Mouse (Mus musculus) thymus, adult 2 months (tissue): ENCODE data around the gene Snd1. TPM values are rescaled to one million over a fixed set of nuclear protein-coding genes. Genes with fewer than 3 reads are reported as not detected.
A peak's percentile ranks its signal among the peaks of the same experiment; 100 is the strongest.

ENCODE experiments used
- DNase-seq: peaks from one replicate; pipeline ENCODE4 v3.0.0; 2021
- H3K27ac ChIP-seq: fragments of 200-500 bp; 2 replicates; pipeline ENCODE4 v1.5.1; 2012; ENCODE audit warnings: low read length, control low read depth; ENCODE audit not compliant: control insufficient read depth, insufficient read depth
- H3K27me3 ChIP-seq: fragments of 200-500 bp; 2 replicates; pipeline ENCODE4 v1.6.1; 2012; ENCODE audit warnings: mild to moderate bottlenecking, low read length, moderate library complexity, mixed read lengths; ENCODE audit not compliant: control insufficient read depth, insufficient read depth
- H3K36me3 ChIP-seq: fragments of 200-500 bp; 2 replicates; pipeline ENCODE4 v1.6.1; 2012; ENCODE audit warnings: mild to moderate bottlenecking, low read length, moderate library complexity; ENCODE audit not compliant: control insufficient read depth, insufficient read depth
- H3K4me1 ChIP-seq: fragments of 200-500 bp; replicated peaks from 2 replicates; pipeline ENCODE4 v1.6.1; 2012; ENCODE audit warnings: low read length; ENCODE audit not compliant: control insufficient read depth, insufficient read depth
- H3K4me3 ChIP-seq: fragments of 200-500 bp; 2 replicates; pipeline ENCODE4 v1.5.1; 2012; ENCODE audit warnings: mild to moderate bottlenecking, low read length, control low read depth, moderate library complexity; ENCODE audit not compliant: control insufficient read depth, insufficient read depth
- CTCF ChIP-seq: fragments of 200-500 bp; IDR thresholded peaks from 2 replicates; pipeline ENCODE4 v1.5.1; 2012; ENCODE audit warnings: mild to moderate bottlenecking, control low read depth, low read length, moderate library complexity, borderline replicate concordance; ENCODE audit not compliant: control insufficient read depth, poor library complexity, insufficient read depth; ENCODE audit errors: extremely low read depth
- POLR2A ChIP-seq: fragments of 200-500 bp; IDR thresholded peaks from 2 replicates; pipeline ENCODE4 v1.6.1; 2012; ENCODE audit warnings: mild to moderate bottlenecking, low read length, control low read depth, moderate library complexity; ENCODE audit not compliant: control insufficient read depth, poor library complexity, insufficient read depth; ENCODE audit errors: extremely low read depth
- WGBS: fragments of 180-500 bp; shearing (Covaris S2); methylation state at CpG from one replicate; pipeline ENCODE4 v1.1.7; 2018; 5-methylcytosine and 5-hydroxymethylcytosine counted together
- polyA plus RNA-seq: library from polyadenylated mRNA; depleted of rRNA; stranded (reverse); fragments of >200 nt; gene quantifications from 2 replicates; pipeline ENCODE4 v1.2.3, GENCODE M21; 2012

Gene Snd1
- polyA plus RNA-seq, 1 experiment = 79.3 TPM

DNA sequence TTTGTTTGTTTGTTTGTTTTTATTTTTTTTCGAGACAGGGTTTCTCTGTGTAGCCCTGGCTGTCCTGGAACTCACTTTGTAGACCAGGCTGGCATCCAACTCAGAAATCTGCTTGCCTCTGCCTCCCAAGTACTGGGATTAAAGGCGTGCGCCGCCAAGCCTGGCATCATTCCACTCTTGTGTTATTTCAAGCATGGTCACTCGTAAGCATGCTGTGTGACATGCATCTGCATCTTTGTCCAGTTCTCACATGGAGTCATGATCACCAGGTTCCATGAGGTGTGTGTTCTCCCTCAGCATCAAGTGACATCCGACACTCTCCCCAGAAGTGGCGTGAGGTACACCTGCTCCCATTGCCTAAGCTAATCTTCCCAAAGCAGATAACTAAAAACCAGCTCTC lies 460.8 kb downstream of the Snd1 start:
- DNase-seq = no peak
- WGBS = 93% methylated on average over 7 of the region's 7 CpGs
- H3K4me1 ChIP-seq = no peaks in the 10 kb centered on the region
- TF ChIP-seq POLR2A (no peak), CTCF (no peak)
- H3K27ac ChIP-seq = no peak overlapping the region
- no peak overlapping the region for H3K4me3 ChIP-seq
- no peaks in the 10 kb centered on the region; the same call in 1 of the 2 replicates for H3K27me3 ChIP-seq
- H3K36me3 ChIP-seq = no peaks in the 10 kb centered on the region

- 78% methylated on average over 9 of the region's 9 CpGs for WGBS
Measured at GRCm38 (mm10) chr6:28947254-28947653, 472.3 kb downstream of the Snd1 start.

GRCm38 (mm10) chr6:28949269-28949668 lies 474.3 kb downstream of the Snd1 start:
- Histone ChIP-seq H3K27me3 (no peaks in the 10 kb centered on the region), H3K4me3 (no peak overlapping the region), H3K36me3 (no peaks in the 10 kb centered on the region), H3K27ac (no peak overlapping the region), H3K4me1 (no peaks in the 10 kb centered on the region)
- peak; percentile 94 for TF ChIP-seq CTCF
- no peak for TF ChIP-seq POLR2A
- DNase-seq = peak; percentile 78
- 24% methylated on average over 12 of the region's 12 CpGs for WGBS

More at GRCm38 (mm10) chr6:28947254-28947653, 472.3 kb downstream of the Snd1 start:
- DNase-seq = no peak
- Histone ChIP-seq H3K4me1 (no peaks in the 10 kb centered on the region), H3K36me3 (no peaks in the 10 kb centered on the region), H3K27me3 (no peaks in the 10 kb centered on the region), H3K4me3 (no peak overlapping the region), H3K27ac (no peak overlapping the region)
- no peak for TF ChIP-seq CTCF
- no peak for TF ChIP-seq POLR2A

- peak; percentile 40 for DNase-seq
- Histone ChIP-seq H3K36me3 (no peaks in the 10 kb centered on the region), H3K27me3 (no peaks in the 10 kb centered on the region), H3K4me1 (no peaks in the 10 kb centered on the region), H3K27ac (no peak overlapping the region), H3K4me3 (no peak overlapping the region)
- TF ChIP-seq CTCF (peak; percentile 77; the same call in 1 of the 2 replicates), POLR2A (no peak)
- 35% methylated on average over 11 of the region's 11 CpGs for WGBS
Measured at GRCm38 (mm10) chr6:28955581-28955980, 480.6 kb downstream of the Snd1 start.

DNA sequence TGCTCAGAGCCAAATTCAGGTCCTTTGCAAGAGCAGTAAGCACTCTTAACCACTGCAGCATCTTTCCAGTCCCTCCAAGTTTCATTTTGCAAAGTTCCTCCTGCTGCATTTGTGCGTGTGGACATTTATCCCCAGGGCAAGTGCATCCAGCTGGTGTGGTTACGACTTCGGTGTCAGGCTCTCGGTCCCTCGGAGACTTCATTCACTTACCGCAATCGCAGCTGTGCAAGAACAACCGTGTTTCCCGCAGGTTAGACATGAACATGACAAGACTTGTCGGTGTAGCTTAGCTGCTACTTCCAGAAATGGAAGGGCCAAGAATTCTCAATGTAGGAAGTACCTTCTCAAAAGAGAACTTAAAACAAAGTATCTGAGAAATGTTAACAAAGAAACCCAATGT lies 482.5 kb downstream of the Snd1 start:
- Histone ChIP-seq H3K36me3 (no peaks in the 10 kb centered on the region), H3K27me3 (no peaks in the 10 kb centered on the region), H3K27ac (no peak overlapping the region), H3K4me3 (no peak overlapping the region), H3K4me1 (no peaks in the 10 kb centered on the region)
- DNase-seq = no peak
- WGBS = 86% methylated on average over 10 of the region's 10 CpGs
- TF ChIP-seq CTCF (no peak), POLR2A (no peak)

DNA sequence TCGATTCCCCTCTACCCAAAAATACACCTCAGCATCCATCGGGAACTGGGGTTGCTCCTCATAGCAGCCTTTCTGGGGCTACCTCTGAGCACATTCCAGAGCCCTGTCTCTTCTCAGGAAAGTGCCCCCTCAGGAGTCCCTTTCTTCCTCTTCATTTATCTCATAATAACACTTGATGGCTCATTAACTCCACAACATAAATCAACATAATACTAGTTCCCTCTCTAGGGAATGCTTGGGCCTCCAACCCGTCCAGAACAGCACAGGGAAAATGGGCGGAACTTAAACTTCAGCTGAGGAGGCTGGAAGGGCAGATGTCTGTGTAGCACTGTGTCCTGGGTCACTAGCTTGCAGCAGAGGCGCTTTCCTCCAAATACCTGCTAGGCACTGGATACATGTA lies 488.2 kb downstream of the Snd1 start:
- Histone ChIP-seq H3K36me3 (no peaks in the 10 kb centered on the region), H3K27me3 (no peaks in the 10 kb centered on the region), H3K4me1 (no peaks in the 10 kb centered on the region), H3K27ac (no peak overlapping the region), H3K4me3 (no peak overlapping the region)
- no peak for TF ChIP-seq CTCF
- TF ChIP-seq POLR2A = no peak
- 87% methylated on average over 5 of the region's 5 CpGs for WGBS
- DNase-seq = no peak

DNA sequence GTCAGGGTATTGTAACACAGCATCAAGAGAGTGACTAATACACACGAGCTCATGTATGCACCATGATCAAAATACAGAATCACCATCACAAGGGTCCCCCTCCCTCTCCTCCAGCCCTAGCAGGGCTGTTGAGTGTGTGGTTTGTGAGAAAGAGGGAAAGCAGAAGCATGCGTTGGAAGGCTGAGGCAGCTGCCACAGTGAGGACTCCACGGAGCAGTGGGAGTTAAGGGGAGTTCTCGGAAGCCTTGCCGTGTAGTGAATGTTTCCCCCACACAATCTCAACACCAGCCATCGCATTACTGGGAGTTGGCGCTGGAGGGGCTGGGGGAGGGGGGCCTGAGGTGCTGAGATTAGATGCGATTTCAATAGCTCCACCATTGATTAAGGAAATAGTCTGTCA lies 490.3 kb downstream of the Snd1 start:
- Histone ChIP-seq H3K36me3 (no peaks in the 10 kb centered on the region), H3K4me3 (no peak overlapping the region), H3K27ac (no peak overlapping the region), H3K4me1 (no peaks in the 10 kb centered on the region), H3K27me3 (no peaks in the 10 kb centered on the region)
- TF ChIP-seq CTCF (no peak), POLR2A (no peak)
- DNase-seq = no peak
- WGBS = 58% methylated on average over 8 of the region's 8 CpGs
